In genomic region chr8:66332206-66332605, GRCm38 (mm10) we compare ENCODE assay signal across 16 mouse cellular contexts.
"Had no signal": no experiment of that assay in that cellular context is flagged by ENCODE, and none has a peak within 500 bp of the region (broad histone marks: within the 10 kb centered on the region; RNA-seq: fewer than 3 reads in every experiment).

No protein-coding gene starts in this region.

- H3K36me3 ChIP-seq: limb, embryonic 10.5 days; liver, embryonic 15.5 days; neural tube, embryonic 13.5 days had no signal

- H3K27me3 ChIP-seq: liver, embryonic 15.5 days; neural tube, embryonic 13.5 days had no signal

- H3K4me2 ChIP-seq: liver, embryonic 11.5 days; liver, embryonic 15.5 days; lung, embryonic 14.5 days; neural tube, embryonic 13.5 days had no signal

- H3K27ac ChIP-seq: left cerebral cortex, adult 2 months; limb, embryonic 10.5 days; liver, embryonic 15.5 days; macrophage; neural tube, embryonic 13.5 days; stomach, postnatal 0 days had no signal

- H3K4me1 ChIP-seq: limb, embryonic 10.5 days; liver, embryonic 15.5 days; neural tube, embryonic 13.5 days had no signal

- H3K9ac ChIP-seq: liver, embryonic 15.5 days; lung, embryonic 14.5 days; neural tube, embryonic 13.5 days had no signal

- H3K4me3 ChIP-seq: left cerebral cortex, adult 2 months; limb, embryonic 10.5 days; liver, embryonic 15.5 days; neural tube, embryonic 13.5 days had no signal

- DNase-seq: kidney, adult 11 months; kidney, adult 9 months; kidney, postnatal 14 days; lung, embryonic 14.5 days; lung, postnatal 10 days; midbrain, embryonic 14.5 days; right cerebral cortex, adult 18-20 months; right cerebral cortex, postnatal 25 days; thymus, postnatal 4 days had no signal

- H3K9me3 ChIP-seq: limb, embryonic 10.5 days; liver, embryonic 15.5 days; neural tube, embryonic 13.5 days had no signal
